Mouse (Mus musculus) c-Kit-positive CD71-positive TER-119-negative erythroid progenitor cells, embryonic 14.5 days (primary cell): Measurements from ENCODE around the gene Angptl2.

Experiments used
- DNase-seq: peaks from one replicate; pipeline ENCODE4 v3.0.0-alpha.2; 2013; ENCODE audit warnings: low read depth

Gene Angptl2

GRCm38 (mm10) chr2:33270569-33270968, 54.7 kb downstream of the Angptl2 start:
- DNase-seq, result no peak

GRCm38 (mm10) chr2:33271511-33271910, 55.6 kb downstream of the Angptl2 start:
- DNase-seq, result no peak

GRCm38 (mm10) chr2:33272665-33273439, 57.0 kb downstream of the Angptl2 start:
- DNase-seq, result no peak

- no peak for DNase-seq
Measured at GRCm38 (mm10) chr2:33274719-33275490, 59.0 kb downstream of the Angptl2 start.

GRCm38 (mm10) chr2:33279758-33280157, 63.9 kb downstream of the Angptl2 start:
- no peak for DNase-seq

- no peak for DNase-seq
Measured at GRCm38 (mm10) chr2:33280525-33280924, 64.7 kb downstream of the Angptl2 start.

- no peak for DNase-seq
Measured at GRCm38 (mm10) chr2:33281807-33282206, 65.9 kb downstream of the Angptl2 start.

GRCm38 (mm10) chr2:33282877-33283276, 67.0 kb downstream of the Angptl2 start:
- DNase-seq, result no peak

GRCm38 (mm10) chr2:33283674-33284073, 67.8 kb downstream of the Angptl2 start:
- DNase-seq, result no peak

- DNase-seq, result no peak
Measured at GRCm38 (mm10) chr2:33288837-33289236, 73.0 kb downstream of the Angptl2 start.

GRCm38 (mm10) chr2:33290491-33290890, 74.6 kb downstream of the Angptl2 start:
- no peak for DNase-seq

GRCm38 (mm10) chr2:33292057-33292456, 76.2 kb downstream of the Angptl2 start:
- DNase-seq, result no peak

GRCm38 (mm10) chr2:33295115-33295514, 79.2 kb downstream of the Angptl2 start:
- DNase-seq, result no peak
